Mouse (Mus musculus) lung, embryonic 15.5 days (tissue): Measurements from ENCODE around the gene Stx1b. TPM values are rescaled to one million over a fixed set of nuclear protein-coding genes. Genes with fewer than 3 reads are reported as not detected.
A peak's percentile ranks its signal among the peaks of the same experiment; 100 is the strongest.

Source experiments
- ATAC-seq: fragments of 200-750 bp; cut with Nextera tagmentation; 2 replicates; pipeline ENCODE4 v1.8.0; 2017; ENCODE audit warnings: moderate number of reproducible peaks, borderline replicate concordance; ENCODE audit not compliant: low FRiP score, low TSS enrichment; ENCODE audit errors: extremely low read depth
- H3K27ac ChIP-seq: fragments of 300-500 bp; sonication (generic); 2 replicates; pipeline ENCODE4 v1.5.1; 2015; ENCODE audit warnings: moderate library complexity, mild to moderate bottlenecking, inconsistent platforms
- H3K27me3 ChIP-seq: fragments of 300-500 bp; sonication (generic); 2 replicates; pipeline ENCODE4 v1.6.1; 2015; ENCODE audit warnings: inconsistent platforms
- H3K36me3 ChIP-seq: fragments of 300-500 bp; sonication (generic); 2 replicates; pipeline ENCODE4 v1.6.1; 2015; ENCODE audit warnings: inconsistent platforms
- H3K4me1 ChIP-seq: fragments of 300-500 bp; sonication (generic); 2 replicates; pipeline ENCODE4 v1.6.1; 2015; ENCODE audit warnings: inconsistent platforms
- H3K4me2 ChIP-seq: fragments of 300-500 bp; sonication (generic); 2 replicates; pipeline ENCODE4 v1.6.1; 2015; ENCODE audit warnings: inconsistent platforms, mild to moderate bottlenecking, moderate library complexity
- H3K4me3 ChIP-seq: fragments of 300-500 bp; sonication (generic); 2 replicates; pipeline ENCODE4 v1.5.1; 2015; ENCODE audit warnings: mild to moderate bottlenecking, inconsistent platforms
- H3K9ac ChIP-seq: fragments of 300-500 bp; sonication (generic); 2 replicates; pipeline ENCODE4 v1.6.1; 2015; ENCODE audit warnings: inconsistent platforms
- H3K9me3 ChIP-seq: fragments of 300-500 bp; sonication (generic); 2 replicates; pipeline ENCODE4 v1.6.1; 2016; ENCODE audit warnings: inconsistent platforms
- WGBS: fragments of 180-500 bp; shearing (Covaris S2); methylation state at CpG from one replicate; pipeline ENCODE4 v1.1.7; 2015; 5-methylcytosine and 5-hydroxymethylcytosine counted together
- polyA plus RNA-seq: library from polyadenylated mRNA; unstranded; fragments of >200 nt; fragmentation: Nextera tagmentation; extraction: Ambion mirVana; gene quantifications from 2 replicates; pipeline ENCODE4 v1.2.1, GENCODE M21; 2015

Gene Stx1b
- polyA plus RNA-seq, 1 experiment from 2014 or later: 1.3 TPM

- no peak for ATAC-seq
- H3K4me2 ChIP-seq: no peak overlapping the region
- H3K36me3 ChIP-seq: peaks cover 6% of the 10 kb centered on the region; the same call in 1 of the 2 replicates
- 90% methylated on average over 1 of the region's 1 CpGs for WGBS
- H3K4me1 ChIP-seq: peaks cover 24% of the 10 kb centered on the region
- no peak overlapping the region for H3K9ac ChIP-seq
- H3K27me3 ChIP-seq: no peaks in the 10 kb centered on the region
- no peak overlapping the region for H3K27ac ChIP-seq
- no peaks in the 10 kb centered on the region for H3K9me3 ChIP-seq
- no peak overlapping the region for H3K4me3 ChIP-seq
Measured at GRCm38 (mm10) chr7:127772557-127772956, 51.8 kb downstream of the Stx1b start.

- Histone ChIP-seq H3K9me3 (no peaks in the 10 kb centered on the region), H3K36me3 (peaks cover 10% of the 10 kb centered on the region), H3K27me3 (no peaks in the 10 kb centered on the region), H3K4me1 (peaks cover 24% of the 10 kb centered on the region), H3K9ac (no peak overlapping the region), H3K27ac (no peak overlapping the region), H3K4me2 (no peak overlapping the region), H3K4me3 (no peak overlapping the region)
- 58% methylated on average over 3 of the region's 3 CpGs for WGBS
- ATAC-seq: no peak
Measured at GRCm38 (mm10) chr7:127772080-127772479, 52.3 kb downstream of the Stx1b start.

GRCm38 (mm10) chr7:127771262-127771661 lies 53.1 kb downstream of the Stx1b start:
- Histone ChIP-seq H3K4me1 (peaks cover 24% of the 10 kb centered on the region), H3K36me3 (peaks cover 16% of the 10 kb centered on the region), H3K27me3 (no peaks in the 10 kb centered on the region), H3K27ac (no peak overlapping the region), H3K9ac (0 out of 2 replicates have a peak overlapping the region, but pooled peaks have one; percentile 94), H3K4me2 (peak overlapping the region; percentile 92), H3K4me3 (peak overlapping the region; percentile 74), H3K9me3 (no peaks in the 10 kb centered on the region)
- WGBS: 58% methylated on average over 5 of the region's 5 CpGs
- ATAC-seq: no peak

GRCm38 (mm10) chr7:127770039-127770905 lies 54.1 kb downstream of the Stx1b start:
- H3K4me3 ChIP-seq: peak overlapping the region; percentile 74
- peak; percentile 17; the same call in 1 of the 2 replicates for ATAC-seq

GRCm38 (mm10) chr7:127769651-127770038 lies 54.7 kb downstream of the Stx1b start, which contains the start of gene Orai3:
Gene Orai3, plus strand, starts transcription at chr7:127769815.
- H3K4me3 ChIP-seq: peak within 1 kb of the TSS; percentile 74
- H3K9me3 ChIP-seq: no peaks in the 10 kb centered on the region
- 0% methylated on average over 24 of the region's 24 CpGs for WGBS
- peak within 1 kb of the TSS; percentile 94 for H3K9ac ChIP-seq
- H3K27ac ChIP-seq: peak within 1 kb of the TSS; percentile 97
- peaks cover 19% of the 10 kb centered on the region for H3K4me1 ChIP-seq
- no peaks in the 10 kb centered on the region for H3K27me3 ChIP-seq
- peaks cover 32% of the 10 kb centered on the region for H3K36me3 ChIP-seq
- H3K4me2 ChIP-seq: peak within 1 kb of the TSS; percentile 92
- peak; percentile 84 for ATAC-seq

More at GRCm38 (mm10) chr7:127770039-127770905, 54.1 kb downstream of the Stx1b start:
- H3K9ac ChIP-seq: peak overlapping the region; percentile 94
- peaks cover 19% of the 10 kb centered on the region for H3K4me1 ChIP-seq
- WGBS: 2% methylated on average over 27 of the region's 27 CpGs
- H3K27ac ChIP-seq: peak overlapping the region; percentile 97
- peak overlapping the region; percentile 92 for H3K4me2 ChIP-seq
- H3K9me3 ChIP-seq: no peaks in the 10 kb centered on the region
- peaks cover 26% of the 10 kb centered on the region for H3K36me3 ChIP-seq
- H3K27me3 ChIP-seq: no peaks in the 10 kb centered on the region

- ATAC-seq: peak; percentile 89
Measured at GRCm38 (mm10) chr7:127768997-127769593, 55.3 kb downstream of the Stx1b start.

GRCm38 (mm10) chr7:127768346-127768996 lies 55.9 kb downstream of the Stx1b start:
- Histone ChIP-seq H3K4me1 (peaks cover 19% of the 10 kb centered on the region), H3K9me3 (no peaks in the 10 kb centered on the region), H3K27ac (peak overlapping the region; percentile 24), H3K9ac (no peak overlapping the region), H3K27me3 (no peaks in the 10 kb centered on the region), H3K4me2 (peak overlapping the region; percentile 92; the same call in 1 of the 2 replicates), H3K4me3 (peak overlapping the region; percentile 74; the same call in 1 of the 2 replicates), H3K36me3 (peaks cover 43% of the 10 kb centered on the region)
- WGBS: 42% methylated on average over 13 of the region's 13 CpGs
- ATAC-seq: peak; percentile 63; the same call in 1 of the 2 replicates

More at GRCm38 (mm10) chr7:127768997-127769593, 55.3 kb downstream of the Stx1b start:
- no peaks in the 10 kb centered on the region for H3K27me3 ChIP-seq
- peak overlapping the region; percentile 97 for H3K27ac ChIP-seq
- H3K4me3 ChIP-seq: peak overlapping the region; percentile 74
- H3K36me3 ChIP-seq: peaks cover 38% of the 10 kb centered on the region
- WGBS: under 1% methylated on average over 16 of the region's 16 CpGs
- H3K9me3 ChIP-seq: no peaks in the 10 kb centered on the region
- peaks cover 19% of the 10 kb centered on the region for H3K4me1 ChIP-seq
- peak overlapping the region; percentile 94 for H3K9ac ChIP-seq
- peak overlapping the region; percentile 92 for H3K4me2 ChIP-seq

- H3K4me2 ChIP-seq: no peak overlapping the region
- H3K27me3 ChIP-seq: no peaks in the 10 kb centered on the region
- no peaks in the 10 kb centered on the region for H3K9me3 ChIP-seq
- H3K4me1 ChIP-seq: peaks cover 19% of the 10 kb centered on the region
- peaks cover 47% of the 10 kb centered on the region for H3K36me3 ChIP-seq
- peak overlapping the region; percentile 24 for H3K27ac ChIP-seq
- H3K9ac ChIP-seq: no peak overlapping the region
- 91% methylated on average over 19 of the region's 19 CpGs for WGBS
- H3K4me3 ChIP-seq: no peak overlapping the region
- ATAC-seq: no peak
Measured at GRCm38 (mm10) chr7:127767671-127768345, 56.5 kb downstream of the Stx1b start.

GRCm38 (mm10) chr7:127766851-127767609 lies 57.3 kb downstream of the Stx1b start:
- Histone ChIP-seq H3K36me3 (peaks cover 52% of the 10 kb centered on the region), H3K4me1 (peaks cover 19% of the 10 kb centered on the region), H3K4me3 (no peak overlapping the region), H3K27me3 (no peaks in the 10 kb centered on the region), H3K9ac (no peak overlapping the region), H3K9me3 (no peaks in the 10 kb centered on the region), H3K4me2 (no peak overlapping the region), H3K27ac (no peak overlapping the region)
- ATAC-seq: no peak
- 77% methylated on average over 17 of the region's 17 CpGs for WGBS

GRCm38 (mm10) chr7:127765756-127766155 lies 58.6 kb downstream of the Stx1b start:
- 89% methylated on average over 2 of the region's 2 CpGs for WGBS
- no peak overlapping the region for H3K27ac ChIP-seq
- no peaks in the 10 kb centered on the region for H3K27me3 ChIP-seq
- peaks cover 52% of the 10 kb centered on the region for H3K36me3 ChIP-seq
- peaks cover 11% of the 10 kb centered on the region for H3K4me1 ChIP-seq
- H3K9ac ChIP-seq: no peak overlapping the region
- no peaks in the 10 kb centered on the region for H3K9me3 ChIP-seq
- no peak overlapping the region for H3K4me2 ChIP-seq
- no peak overlapping the region for H3K4me3 ChIP-seq
- no peak for ATAC-seq
